Mouse (Mus musculus): Measurements from ENCODE around the gene Dpy19l1.

Gene Dpy19l1

GRCm38 (mm10) chr9:24482375-24482774, 20.6 kb downstream of the Dpy19l1 start:
- in situ Hi-C loops (cut with MboI; ENCODE audit: low pct_unique_long_range_greater_than_20kb in 1 of 2, low sequenced_read_pairs in 2 of 2, unreplicated experiment in 1 of 2), result no loop called here

DNA sequence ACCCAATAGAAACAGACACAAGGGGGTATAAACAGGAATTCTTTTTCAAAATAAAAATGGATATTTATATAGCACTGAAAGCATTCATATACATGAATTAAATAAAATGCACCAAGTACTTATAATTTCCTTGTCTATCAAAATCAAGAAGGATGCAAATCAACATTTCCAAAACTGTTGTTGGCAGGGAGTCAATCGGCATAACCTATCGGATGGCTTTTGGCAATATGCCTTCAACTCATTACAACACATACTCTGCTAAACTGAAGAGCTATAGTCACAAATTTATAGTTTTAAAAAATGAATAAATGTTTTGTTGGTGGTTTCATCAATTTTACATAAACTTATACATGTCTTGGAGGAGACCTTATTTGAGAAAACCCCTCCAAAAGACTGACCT, 25.7 kb downstream of the Dpy19l1 start:
- in situ Hi-C loops (cut with MboI; ENCODE audit: low pct_unique_long_range_greater_than_20kb in 1 of 2, low sequenced_read_pairs in 2 of 2, unreplicated experiment in 1 of 2), result no loop called here

DNA sequence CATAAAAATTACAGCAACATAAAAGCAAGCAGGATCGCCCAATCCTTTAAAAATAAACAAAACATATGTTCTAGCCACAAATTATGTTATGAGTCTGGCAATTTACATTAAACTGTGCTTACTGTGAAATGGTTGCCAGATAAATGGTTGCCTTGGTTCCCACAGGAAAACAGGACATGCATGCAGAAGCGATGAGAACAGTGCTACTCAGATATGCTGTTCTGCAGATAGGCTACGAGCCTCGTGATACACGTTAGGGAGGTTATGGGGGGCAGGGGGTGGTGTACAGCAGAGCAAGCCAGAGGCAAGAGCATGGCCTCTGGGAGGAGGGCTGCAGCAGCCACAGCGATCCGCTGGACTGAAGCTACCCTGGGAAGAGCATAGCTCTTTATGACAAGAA, 29.1 kb downstream of the Dpy19l1 start:
- in situ Hi-C loops (cut with MboI; ENCODE audit: low pct_unique_long_range_greater_than_20kb in 1 of 2, low sequenced_read_pairs in 2 of 2, unreplicated experiment in 1 of 2), result no loop called here

DNA sequence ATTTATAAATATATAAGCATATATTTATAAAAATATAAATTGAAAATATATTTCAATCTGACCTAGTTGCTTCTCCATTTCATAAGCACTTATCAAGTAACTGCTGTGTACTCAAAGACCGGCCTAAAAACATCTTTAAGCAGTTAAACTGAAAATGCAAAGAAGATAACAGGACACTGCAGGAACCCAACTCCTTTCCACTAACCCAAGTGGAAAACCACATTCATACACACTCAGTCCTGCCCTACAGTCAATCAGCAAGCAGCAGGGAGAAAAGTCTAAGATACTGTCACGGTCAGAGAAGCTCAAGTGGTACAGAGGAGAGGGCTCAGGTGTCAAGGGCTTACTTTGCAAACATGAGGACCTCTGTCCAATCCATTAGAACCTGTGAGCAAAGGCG, 30.4 kb downstream of the Dpy19l1 start:
- in situ Hi-C loops (cut with MboI; ENCODE audit: low pct_unique_long_range_greater_than_20kb in 1 of 2, low sequenced_read_pairs in 2 of 2, unreplicated experiment in 1 of 2), result no loop called here

DNA sequence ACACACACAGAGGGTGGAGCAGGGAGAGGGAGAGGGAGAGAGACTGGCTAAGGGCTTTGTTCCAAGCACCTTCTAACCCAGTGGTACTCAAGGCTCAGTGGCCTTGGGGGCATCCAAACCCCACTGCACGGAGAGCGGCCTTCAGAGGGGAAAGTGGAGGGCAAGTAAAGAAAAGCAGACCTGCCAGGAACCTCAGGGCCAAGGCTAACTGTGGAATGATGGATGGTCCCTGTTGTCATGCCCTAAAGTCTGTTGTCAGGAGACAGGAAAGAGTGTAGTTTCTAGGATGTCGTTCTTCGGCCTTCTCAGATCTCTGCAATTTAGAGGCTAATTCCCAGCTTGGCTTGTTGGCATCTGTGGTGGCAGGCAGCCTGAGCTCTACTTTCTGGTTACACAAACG, 32.8 kb downstream of the Dpy19l1 start:
- in situ Hi-C loops (cut with MboI; ENCODE audit: low pct_unique_long_range_greater_than_20kb in 1 of 2, low sequenced_read_pairs in 2 of 2, unreplicated experiment in 1 of 2), result no loop called here

- in situ Hi-C loops (cut with MboI; ENCODE audit: low pct_unique_long_range_greater_than_20kb in 1 of 2, low sequenced_read_pairs in 2 of 2, unreplicated experiment in 1 of 2), result no loop called here
Measured at GRCm38 (mm10) chr9:24467186-24467585, 35.8 kb downstream of the Dpy19l1 start.

DNA sequence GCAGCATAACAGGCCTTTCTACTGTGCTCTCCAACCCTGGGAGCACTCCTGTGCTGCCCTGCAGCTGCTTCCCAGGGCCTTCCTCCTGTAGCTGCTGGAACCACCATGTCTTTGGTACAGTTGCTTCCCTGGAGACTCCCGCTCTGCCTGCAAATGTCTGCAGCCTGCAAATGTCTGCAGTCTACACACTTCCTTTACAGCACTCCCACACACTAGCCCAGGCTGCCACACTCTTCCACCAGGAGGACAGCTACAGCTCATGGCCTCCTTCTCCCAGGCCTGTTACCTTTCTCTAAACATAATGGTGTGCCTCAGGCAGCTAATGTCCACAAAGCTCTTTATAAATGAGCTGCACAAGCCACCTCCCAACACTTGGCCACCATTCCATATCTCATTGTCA, 36.3 kb downstream of the Dpy19l1 start:
- in situ Hi-C loops (cut with MboI; ENCODE audit: low pct_unique_long_range_greater_than_20kb in 1 of 2, low sequenced_read_pairs in 2 of 2, unreplicated experiment in 1 of 2), result no loop called here

DNA sequence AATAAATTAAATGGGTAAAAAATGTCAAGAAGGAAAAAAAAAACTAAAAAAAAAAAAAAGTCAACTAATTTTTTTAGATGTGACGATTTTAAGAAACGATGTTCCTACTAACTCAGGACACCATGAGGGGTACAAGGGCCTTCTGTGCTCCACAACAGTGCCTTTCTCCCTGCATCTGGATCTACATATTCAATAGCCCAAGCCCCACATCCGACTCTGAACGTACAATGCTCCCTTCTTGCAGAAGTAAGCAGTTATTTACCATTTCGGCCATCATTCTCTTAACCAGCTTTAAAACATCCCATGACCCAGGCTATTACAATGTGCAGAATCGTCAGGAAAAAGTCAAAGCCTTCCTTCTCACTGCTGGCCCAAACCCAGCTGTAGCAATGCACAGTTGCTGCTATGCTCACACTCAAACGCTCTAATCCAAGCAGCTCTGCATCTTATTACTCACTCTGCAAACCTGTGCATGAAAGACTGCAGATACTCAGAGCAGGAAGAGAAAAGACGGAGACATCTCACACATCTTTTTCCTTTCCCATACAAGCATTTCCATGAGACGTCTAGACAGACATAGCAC, 41.5 kb downstream of the Dpy19l1 start:
- in situ Hi-C loops (cut with MboI; ENCODE audit: low pct_unique_long_range_greater_than_20kb in 1 of 2, low sequenced_read_pairs in 2 of 2, unreplicated experiment in 1 of 2), result no loop called here

DNA sequence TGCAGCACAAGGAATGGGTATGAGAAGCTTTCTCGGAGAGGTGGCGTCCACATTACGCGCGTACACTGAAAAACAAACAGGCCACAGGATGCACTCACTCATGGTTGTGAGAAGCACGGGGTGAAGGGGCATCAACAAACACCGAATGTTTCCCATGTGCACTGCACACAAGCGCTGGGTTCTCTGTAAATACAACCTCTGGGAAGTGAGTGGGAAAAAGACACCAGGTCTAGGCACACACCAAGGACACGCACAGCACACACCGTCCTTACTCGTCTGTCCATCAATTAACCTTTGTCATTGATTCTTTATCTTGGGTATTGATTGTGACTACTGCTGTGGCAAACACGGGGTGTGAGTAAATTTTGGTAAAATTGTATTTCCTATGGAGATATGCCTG, 49.1 kb downstream of the Dpy19l1 start:
- in situ Hi-C loops (cut with MboI; ENCODE audit: low pct_unique_long_range_greater_than_20kb in 1 of 2, low sequenced_read_pairs in 2 of 2, unreplicated experiment in 1 of 2), result no loop called here

DNA sequence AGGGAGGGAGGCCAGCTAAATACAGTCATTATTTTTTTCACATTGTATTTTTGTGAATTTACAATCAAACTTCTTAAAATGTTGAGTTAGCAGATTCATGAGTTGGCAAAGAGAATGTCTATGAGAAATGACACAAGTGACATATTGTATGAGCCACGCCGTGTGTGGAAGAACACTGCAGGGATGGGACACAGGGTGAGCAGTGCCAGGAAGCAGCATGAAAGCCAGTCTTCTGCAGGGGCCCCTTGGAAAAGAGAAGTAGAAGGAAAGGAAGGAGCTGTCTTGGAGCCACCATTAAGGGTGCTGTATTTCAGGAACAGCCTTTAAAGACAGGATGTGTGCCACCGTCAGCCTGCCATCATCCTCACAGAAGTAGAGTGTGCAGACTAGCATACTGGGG, 52.0 kb downstream of the Dpy19l1 start:
- in situ Hi-C loops (cut with MboI; ENCODE audit: low pct_unique_long_range_greater_than_20kb in 1 of 2, low sequenced_read_pairs in 2 of 2, unreplicated experiment in 1 of 2), result no loop called here

- in situ Hi-C loops (cut with MboI; ENCODE audit: low pct_unique_long_range_greater_than_20kb in 1 of 2, low sequenced_read_pairs in 2 of 2, unreplicated experiment in 1 of 2), result no loop called here
Measured at GRCm38 (mm10) chr9:24450524-24450923, 52.4 kb downstream of the Dpy19l1 start.

DNA sequence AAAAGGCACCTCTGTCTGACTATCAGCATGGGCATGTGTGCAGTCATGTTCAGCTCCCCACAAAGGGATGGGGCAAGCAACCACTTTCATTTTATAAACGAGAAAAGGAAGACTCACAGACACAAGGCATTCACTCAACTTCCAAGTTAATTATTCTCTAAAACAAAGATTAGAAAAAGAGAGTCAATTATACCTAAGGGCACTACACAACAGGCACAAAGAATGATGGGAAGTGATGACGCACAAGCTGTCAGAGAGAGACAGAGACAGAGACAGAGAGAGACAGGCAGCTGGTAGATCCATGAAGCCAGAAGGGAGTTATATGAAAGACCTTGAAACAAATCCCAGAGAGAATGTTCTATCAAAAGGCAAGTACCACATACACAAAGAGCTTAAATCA, 68.0 kb downstream of the Dpy19l1 start:
- in situ Hi-C loops (cut with MboI; ENCODE audit: low pct_unique_long_range_greater_than_20kb in 1 of 2, low sequenced_read_pairs in 2 of 2, unreplicated experiment in 1 of 2), result no loop called here

DNA sequence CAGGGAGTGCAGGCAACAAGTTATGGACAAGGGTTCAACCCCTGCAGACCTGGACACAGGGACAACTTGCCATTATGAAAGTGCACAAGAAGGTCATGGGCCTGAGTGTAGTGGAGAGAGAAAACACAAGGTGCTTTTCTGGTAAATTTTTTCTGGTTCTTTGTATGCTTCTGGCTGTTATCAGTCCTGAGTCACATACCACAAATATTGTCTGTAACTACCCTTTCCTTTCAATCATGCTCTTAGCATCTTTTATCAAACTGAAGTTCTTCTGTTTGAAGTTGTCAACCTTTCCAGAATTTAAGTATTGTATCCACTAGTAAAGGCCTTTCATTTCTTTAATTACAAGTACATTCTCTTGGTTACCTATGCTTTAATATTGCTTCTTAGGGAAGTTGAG, 73.2 kb downstream of the Dpy19l1 start:
- in situ Hi-C loops (cut with MboI; ENCODE audit: low pct_unique_long_range_greater_than_20kb in 1 of 2, low sequenced_read_pairs in 2 of 2, unreplicated experiment in 1 of 2), result no loop called here

DNA sequence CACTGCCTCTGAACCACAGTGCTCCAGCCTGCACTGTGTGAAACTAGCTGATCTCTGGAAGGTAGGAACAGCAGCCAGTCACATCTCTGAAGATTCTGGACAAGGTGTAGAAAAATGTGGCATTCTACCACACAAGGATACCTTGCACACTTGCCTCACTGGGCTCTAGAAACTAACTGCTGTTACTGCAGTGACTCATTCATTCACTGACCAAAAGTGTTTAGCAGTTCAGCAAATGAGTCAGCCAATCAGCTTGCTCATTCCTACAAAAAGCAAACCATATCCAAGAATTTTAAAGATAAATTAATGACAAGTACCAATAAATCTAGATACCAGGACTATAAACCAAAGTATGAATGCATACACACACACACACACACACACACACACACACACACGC, 77.3 kb downstream of the Dpy19l1 start:
- in situ Hi-C loops (cut with MboI; ENCODE audit: low pct_unique_long_range_greater_than_20kb in 1 of 2, low sequenced_read_pairs in 2 of 2, unreplicated experiment in 1 of 2), result no loop called here

DNA sequence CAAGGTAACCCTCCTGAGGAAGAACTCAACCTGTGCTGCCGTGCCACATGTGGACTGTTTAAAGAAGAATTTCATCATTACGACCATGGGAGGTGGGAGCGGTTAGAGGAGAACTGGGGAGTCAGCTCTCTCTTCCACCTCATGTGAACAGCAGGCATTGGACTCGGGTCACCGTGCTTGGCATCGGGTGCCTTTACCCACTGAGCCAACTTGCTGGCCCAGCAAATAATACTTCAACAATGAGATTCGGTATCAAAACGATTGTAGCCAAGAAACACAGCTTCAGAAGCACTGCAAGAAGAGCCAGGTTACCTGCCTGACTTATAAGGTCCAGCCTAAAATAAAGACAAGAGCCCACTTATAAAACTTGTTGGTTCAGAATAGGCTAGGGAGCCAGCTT, 79.7 kb downstream of the Dpy19l1 start:
- in situ Hi-C loops (cut with MboI; ENCODE audit: low pct_unique_long_range_greater_than_20kb in 1 of 2, low sequenced_read_pairs in 2 of 2, unreplicated experiment in 1 of 2), result no loop called here

- in situ Hi-C loops (cut with MboI; ENCODE audit: low pct_unique_long_range_greater_than_20kb in 1 of 2, low sequenced_read_pairs in 2 of 2, unreplicated experiment in 1 of 2), result no loop called here
Measured at GRCm38 (mm10) chr9:24421888-24422287, 81.1 kb downstream of the Dpy19l1 start.

DNA sequence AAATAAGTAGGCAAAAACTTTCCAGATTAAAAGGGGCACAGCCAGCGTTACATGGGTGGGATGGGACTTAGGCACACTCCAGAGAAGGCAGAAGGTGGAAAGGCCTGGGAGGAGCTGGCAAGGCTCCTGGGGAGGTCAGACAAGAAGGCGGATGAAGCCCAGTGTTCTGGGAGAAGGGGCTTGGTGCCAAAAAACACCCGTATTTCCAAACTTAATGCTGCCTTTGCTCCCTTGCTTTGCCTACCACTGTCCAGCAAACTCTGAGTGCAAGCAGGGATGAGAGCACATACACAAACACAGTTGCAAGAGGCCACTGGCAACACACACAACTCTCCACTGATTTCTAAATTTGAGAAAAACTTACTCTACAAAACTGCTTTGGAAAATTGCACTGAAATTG, 81.7 kb downstream of the Dpy19l1 start:
- in situ Hi-C loops (cut with MboI; ENCODE audit: low pct_unique_long_range_greater_than_20kb in 1 of 2, low sequenced_read_pairs in 2 of 2, unreplicated experiment in 1 of 2), result no loop called here

DNA sequence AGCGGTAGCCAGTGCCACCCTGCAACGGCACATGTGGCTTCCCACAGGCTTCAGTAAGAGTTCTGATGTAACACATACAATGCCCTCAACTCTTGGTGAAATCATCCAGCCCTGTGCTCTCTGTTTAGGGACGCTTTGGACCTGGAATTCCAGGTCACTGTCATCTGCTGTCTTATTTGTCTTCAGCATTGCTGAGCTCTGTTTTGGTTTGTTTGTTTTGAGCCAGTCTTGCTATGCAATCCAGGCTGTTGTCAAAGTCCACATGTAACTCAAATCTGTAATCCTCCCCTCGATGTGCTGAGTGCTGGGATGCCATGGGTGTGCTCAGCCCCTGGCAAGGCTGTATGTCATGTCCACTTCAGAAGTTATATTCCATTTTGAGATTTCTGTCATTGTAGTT, 82.8 kb downstream of the Dpy19l1 start:
- in situ Hi-C loops (cut with MboI; ENCODE audit: low pct_unique_long_range_greater_than_20kb in 1 of 2, low sequenced_read_pairs in 2 of 2, unreplicated experiment in 1 of 2), result no loop called here

DNA sequence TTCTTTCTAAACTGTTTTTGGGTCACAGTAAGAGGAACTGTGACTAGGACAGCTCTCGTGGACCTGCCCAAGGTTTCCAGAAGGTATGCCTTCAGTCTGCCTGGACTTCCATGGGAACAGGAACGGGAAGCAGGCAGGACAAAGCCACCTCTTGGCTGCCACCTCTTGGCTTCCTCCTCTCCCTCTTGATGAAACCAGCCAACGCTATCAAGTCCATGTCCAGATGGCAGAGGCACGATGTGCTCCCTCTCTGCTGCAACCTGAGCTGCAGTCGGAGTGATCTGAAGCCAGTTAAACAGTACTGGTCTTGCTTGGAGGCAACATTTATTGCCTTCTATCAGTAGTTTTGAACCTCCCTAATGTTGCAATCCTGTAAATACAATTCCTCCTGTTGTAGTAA, 84.7 kb downstream of the Dpy19l1 start:
- in situ Hi-C loops (cut with MboI; ENCODE audit: low pct_unique_long_range_greater_than_20kb in 1 of 2, low sequenced_read_pairs in 2 of 2, unreplicated experiment in 1 of 2), result no loop called here

DNA sequence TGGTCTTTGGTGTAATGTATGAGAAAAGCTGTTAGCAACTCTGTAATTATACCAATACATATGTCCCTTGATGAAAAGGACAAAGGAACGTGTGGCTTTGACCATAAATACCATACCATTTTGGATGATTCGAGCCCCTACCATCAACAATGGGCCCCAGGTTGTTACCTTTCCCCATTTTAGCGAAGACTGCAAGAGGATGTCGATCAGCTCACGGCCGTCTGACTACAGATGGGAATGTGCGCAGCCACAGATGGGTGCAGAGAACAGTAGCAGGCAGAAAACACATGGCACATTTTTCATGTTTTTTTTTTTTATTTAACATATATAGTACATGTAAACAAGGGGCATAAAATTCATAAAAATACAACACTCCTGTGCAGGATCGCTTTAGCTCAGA, 91.5 kb downstream of the Dpy19l1 start:
- in situ Hi-C loops (cut with MboI; ENCODE audit: low pct_unique_long_range_greater_than_20kb in 1 of 2, low sequenced_read_pairs in 2 of 2, unreplicated experiment in 1 of 2), result no loop called here

- in situ Hi-C loops (cut with MboI; ENCODE audit: low pct_unique_long_range_greater_than_20kb in 1 of 2, low sequenced_read_pairs in 2 of 2, unreplicated experiment in 1 of 2), result no loop called here
Measured at GRCm38 (mm10) chr9:24410439-24410838, 92.5 kb downstream of the Dpy19l1 start.

Data from mouse embryonic stem cell (cell line).